Mouse (Mus musculus): ENCODE results near the gene Rgs9bp. TPM values are rescaled to one million over a fixed set of nuclear protein-coding genes. Genes with fewer than 3 reads are reported as not detected.

The Rgs9bp gene
- polyA plus RNA-seq, 1 experiment, result 0.08 TPM

DNA sequence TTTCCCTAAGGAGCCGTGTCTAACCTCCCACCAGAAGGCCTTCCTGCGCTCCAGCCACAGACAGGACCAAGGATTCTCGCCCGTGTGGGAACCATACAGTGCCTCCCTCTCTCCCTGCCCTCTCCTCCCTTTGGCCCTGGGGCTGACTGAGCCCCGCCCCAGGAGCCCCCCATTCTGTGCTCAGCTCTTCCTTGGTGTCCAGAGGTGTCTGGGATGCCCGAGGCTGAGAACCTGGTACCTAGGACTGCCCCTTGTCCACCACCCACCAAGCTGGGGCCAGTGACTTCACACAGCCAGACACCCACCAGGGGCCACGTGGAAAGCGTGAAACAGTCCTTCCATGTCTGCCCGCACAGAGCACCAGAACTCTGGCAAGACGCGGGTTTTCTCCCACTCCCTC, 22.3 kb downstream of the Rgs9bp start:
- TF ChIP-seq POLR2A (IDR thresholded peaks at IDR 0.05; ENCODE audit: extremely low read depth, insufficient read depth, low read length), result no peak
- no peak for TF ChIP-seq CTCF (IDR thresholded peaks at IDR 0.05; ENCODE audit: extremely low read depth, insufficient read depth, low read length)
- Histone ChIP-seq H3K4me1 (ENCODE audit: control insufficient read depth, insufficient read depth, low read length) (no peaks in the 10 kb centered on the region), H3K4me3 (ENCODE audit: insufficient read depth, low read length) (no peak overlapping the region)

DNA sequence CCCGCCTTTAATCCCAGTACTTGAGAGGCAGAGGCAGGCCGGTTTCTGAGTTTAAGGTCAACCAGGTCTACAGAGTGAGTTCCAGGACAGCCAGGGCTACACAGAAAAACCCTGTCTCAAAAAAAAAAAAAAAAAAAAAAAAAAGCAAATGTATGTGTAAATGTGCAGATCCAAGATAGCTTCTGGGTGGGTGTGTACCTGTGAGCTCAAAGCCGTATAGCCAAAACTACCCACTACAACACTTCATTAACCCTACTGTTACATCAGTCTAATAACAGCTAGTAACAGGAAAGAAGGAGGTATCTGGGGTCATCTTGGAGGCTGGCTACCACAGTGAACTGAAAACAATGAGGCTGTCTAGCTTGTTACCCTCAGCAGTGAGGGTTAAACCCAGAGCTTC, 25.5 kb downstream of the Rgs9bp start:
- Histone ChIP-seq H3K4me3 (ENCODE audit: insufficient read depth, low read length) (no peak overlapping the region), H3K4me1 (ENCODE audit: control insufficient read depth, insufficient read depth, low read length) (no peaks in the 10 kb centered on the region), H3K27ac (ENCODE audit: insufficient read depth, low read length) (no peak overlapping the region)
- no peak for TF ChIP-seq CTCF (IDR thresholded peaks at IDR 0.05; ENCODE audit: extremely low read depth, insufficient read depth, low read length)
- no peak for TF ChIP-seq POLR2A (IDR thresholded peaks at IDR 0.05; ENCODE audit: extremely low read depth, insufficient read depth, low read length)

More for the DNA sequence above, 22.3 kb downstream of the Rgs9bp start:
- no peak overlapping the region for H3K27ac ChIP-seq (ENCODE audit: insufficient read depth, low read length)

DNA sequence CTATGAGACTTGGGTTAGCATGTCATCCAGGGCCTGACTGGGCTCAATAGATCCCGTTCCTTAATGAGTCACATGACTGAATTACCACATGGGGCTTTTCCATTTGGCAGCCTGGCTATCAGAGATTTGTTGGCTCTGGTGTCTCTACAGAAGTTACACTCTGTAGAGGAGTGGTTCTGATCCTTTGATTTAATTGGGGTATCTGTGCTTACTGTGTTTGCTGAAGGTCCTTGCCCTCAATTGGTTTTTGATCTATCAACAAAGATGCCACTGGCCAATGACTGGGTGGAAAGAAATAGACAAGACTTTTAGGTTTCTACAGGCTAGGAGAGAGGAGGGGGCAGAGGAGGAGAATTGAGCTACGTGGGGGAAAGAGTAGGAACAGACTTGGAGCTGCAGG, 26.7 kb downstream of the Rgs9bp start:
- TF ChIP-seq POLR2A (IDR thresholded peaks at IDR 0.05; ENCODE audit: extremely low read depth, insufficient read depth, low read length) (no peak), CTCF (IDR thresholded peaks at IDR 0.05; ENCODE audit: extremely low read depth, insufficient read depth, low read length) (no peak)
- Histone ChIP-seq H3K4me3 (ENCODE audit: insufficient read depth, low read length) (no peak overlapping the region), H3K4me1 (ENCODE audit: control insufficient read depth, insufficient read depth, low read length) (no peaks in the 10 kb centered on the region), H3K27ac (ENCODE audit: insufficient read depth, low read length) (no peak overlapping the region)

DNA sequence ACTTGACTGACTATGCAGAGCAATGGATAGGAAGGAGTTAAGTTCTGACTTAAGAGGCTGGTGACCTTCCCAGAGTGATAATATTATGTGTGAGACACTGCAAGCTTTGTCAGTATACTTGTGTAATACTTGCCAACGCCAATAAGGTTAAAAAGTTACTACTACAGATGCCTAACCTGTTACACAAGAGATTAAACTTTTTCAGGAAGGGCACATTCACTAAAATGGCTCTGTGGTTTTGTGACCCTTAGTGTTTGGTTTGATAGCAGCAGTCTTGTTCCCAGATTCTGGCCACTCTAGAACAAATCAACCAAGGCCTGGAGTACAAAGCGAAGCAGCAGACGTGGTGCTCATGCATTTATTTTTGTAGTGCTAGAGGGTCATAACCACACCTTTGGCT, 27.8 kb downstream of the Rgs9bp start:
- no peak for TF ChIP-seq POLR2A (IDR thresholded peaks at IDR 0.05; ENCODE audit: extremely low read depth, insufficient read depth, low read length)
- TF ChIP-seq CTCF (IDR thresholded peaks at IDR 0.05; ENCODE audit: extremely low read depth, insufficient read depth, low read length), result no peak
- no peak overlapping the region for H3K4me3 ChIP-seq (ENCODE audit: insufficient read depth, low read length)
- H3K27ac ChIP-seq (ENCODE audit: insufficient read depth, low read length), result no peak overlapping the region
- H3K4me1 ChIP-seq (ENCODE audit: control insufficient read depth, insufficient read depth, low read length), result no peaks in the 10 kb centered on the region

DNA sequence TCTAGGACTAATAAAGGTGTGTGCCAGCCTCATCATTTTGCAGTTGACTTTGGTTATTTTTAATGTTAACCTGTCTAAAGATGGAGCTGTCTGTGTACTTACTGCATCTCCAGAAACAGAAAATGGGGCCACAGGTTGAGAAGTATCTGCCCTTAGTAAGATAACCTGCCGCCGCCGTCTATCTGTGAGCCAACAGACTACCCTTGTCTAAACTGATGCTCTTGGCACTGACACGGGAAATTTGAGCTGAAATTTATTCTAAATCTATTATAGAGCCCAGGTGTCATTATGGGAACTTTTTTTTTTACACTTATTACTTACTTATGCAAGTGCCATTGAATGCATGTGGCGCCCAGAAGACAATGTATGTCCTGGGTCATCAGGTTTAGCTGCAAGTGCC, 28.5 kb downstream of the Rgs9bp start:
- no peak for TF ChIP-seq CTCF (IDR thresholded peaks at IDR 0.05; ENCODE audit: extremely low read depth, insufficient read depth, low read length)
- no peak for TF ChIP-seq POLR2A (IDR thresholded peaks at IDR 0.05; ENCODE audit: extremely low read depth, insufficient read depth, low read length)
- H3K4me1 ChIP-seq (ENCODE audit: control insufficient read depth, insufficient read depth, low read length), result no peaks in the 10 kb centered on the region
- no peak overlapping the region for H3K27ac ChIP-seq (ENCODE audit: insufficient read depth, low read length)
- no peak overlapping the region for H3K4me3 ChIP-seq (ENCODE audit: insufficient read depth, low read length)

DNA sequence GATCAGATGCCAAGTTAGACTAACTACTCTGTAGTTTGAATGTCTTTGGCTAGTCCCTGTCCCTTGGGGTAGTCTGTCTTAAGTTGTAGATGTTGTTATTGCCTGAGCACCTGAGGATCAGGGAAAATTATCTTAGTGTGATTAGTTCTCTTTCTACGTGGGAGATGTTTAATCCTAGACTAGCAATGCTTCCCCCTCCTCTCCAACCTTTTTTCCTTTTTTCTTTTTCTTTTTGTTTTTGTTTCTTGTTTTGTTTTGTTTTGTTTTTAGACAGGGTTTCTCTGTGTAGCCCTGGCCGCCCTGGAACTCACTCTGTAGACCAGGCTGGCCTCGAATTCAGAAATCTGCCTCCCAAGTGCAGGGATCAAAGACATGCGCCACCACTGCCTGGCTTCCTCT, 29.2 kb downstream of the Rgs9bp start, which contains the start of gene Nudt19:
Gene Nudt19, minus strand, starts transcription at position 100 of the 399 bp plus-strand sequence.
- TF ChIP-seq CTCF (IDR thresholded peaks at IDR 0.05; ENCODE audit: extremely low read depth, insufficient read depth, low read length) (no peak), POLR2A (IDR thresholded peaks at IDR 0.05; ENCODE audit: extremely low read depth, insufficient read depth, low read length) (no peak)
- Histone ChIP-seq H3K4me3 (ENCODE audit: insufficient read depth, low read length) (peak within 1 kb of the TSS; percentile 98), H3K4me1 (ENCODE audit: control insufficient read depth, insufficient read depth, low read length) (no peaks in the 10 kb centered on the region), H3K27ac (ENCODE audit: insufficient read depth, low read length) (peak within 1 kb of the TSS; percentile 97)

DNA sequence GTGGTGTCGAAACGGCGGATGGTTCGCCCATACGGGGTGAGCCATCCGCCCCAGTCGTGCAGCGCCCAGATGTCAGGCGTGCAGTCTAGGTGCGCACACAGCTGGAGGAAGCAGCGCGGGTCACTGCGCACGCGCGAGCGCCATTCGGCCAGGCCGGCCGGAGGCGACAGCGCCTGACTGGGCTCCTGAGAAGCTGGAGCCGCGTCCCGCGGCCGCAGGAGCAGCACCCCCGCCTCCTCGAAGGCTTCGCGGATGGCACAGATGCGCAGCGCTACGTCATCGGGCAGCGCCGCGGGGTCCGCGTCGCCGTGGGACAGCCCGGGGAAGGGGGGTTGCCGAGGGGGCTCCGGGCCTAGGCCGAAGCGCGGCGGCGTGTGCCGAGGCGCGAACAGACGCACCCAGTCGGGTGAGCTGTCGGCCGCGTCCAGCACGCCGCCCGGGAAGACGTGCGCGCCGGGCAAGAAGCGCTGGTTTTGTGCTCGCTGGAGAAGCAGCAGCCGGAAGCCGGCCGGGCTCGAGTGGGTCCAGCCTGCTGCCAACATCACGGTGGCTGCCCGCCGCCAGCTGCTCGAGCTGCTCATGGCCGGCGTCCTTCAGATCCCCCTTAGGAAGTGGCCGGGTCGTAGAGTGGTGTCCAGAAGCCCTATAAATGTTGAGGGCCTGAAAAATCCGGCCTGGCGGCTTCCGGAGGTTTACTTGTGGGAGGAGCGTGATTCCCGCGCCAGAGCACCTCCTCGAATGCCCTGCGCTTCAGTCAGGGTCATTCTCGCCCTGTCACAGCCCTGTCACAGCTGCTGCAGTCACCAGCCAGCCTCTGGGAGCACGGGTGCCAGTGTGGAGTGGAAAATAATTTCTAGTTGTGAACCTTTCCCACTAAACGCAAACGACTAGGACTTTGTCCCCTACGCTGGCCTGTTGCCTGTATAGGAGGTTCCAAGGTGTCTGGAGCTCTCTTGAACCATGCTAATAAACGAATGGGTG, 29.9 kb downstream of the Rgs9bp start:
- peak overlapping the region; percentile 98 for H3K4me3 ChIP-seq (ENCODE audit: insufficient read depth, low read length)
- H3K4me1 ChIP-seq (ENCODE audit: control insufficient read depth, insufficient read depth, low read length), result no peaks in the 10 kb centered on the region
- peak overlapping the region; percentile 97 for H3K27ac ChIP-seq (ENCODE audit: insufficient read depth, low read length)
- TF ChIP-seq POLR2A (IDR thresholded peaks at IDR 0.05; ENCODE audit: extremely low read depth, insufficient read depth, low read length) (peak; percentile 78), CTCF (IDR thresholded peaks at IDR 0.05; ENCODE audit: extremely low read depth, insufficient read depth, low read length) (no peak)

DNA sequence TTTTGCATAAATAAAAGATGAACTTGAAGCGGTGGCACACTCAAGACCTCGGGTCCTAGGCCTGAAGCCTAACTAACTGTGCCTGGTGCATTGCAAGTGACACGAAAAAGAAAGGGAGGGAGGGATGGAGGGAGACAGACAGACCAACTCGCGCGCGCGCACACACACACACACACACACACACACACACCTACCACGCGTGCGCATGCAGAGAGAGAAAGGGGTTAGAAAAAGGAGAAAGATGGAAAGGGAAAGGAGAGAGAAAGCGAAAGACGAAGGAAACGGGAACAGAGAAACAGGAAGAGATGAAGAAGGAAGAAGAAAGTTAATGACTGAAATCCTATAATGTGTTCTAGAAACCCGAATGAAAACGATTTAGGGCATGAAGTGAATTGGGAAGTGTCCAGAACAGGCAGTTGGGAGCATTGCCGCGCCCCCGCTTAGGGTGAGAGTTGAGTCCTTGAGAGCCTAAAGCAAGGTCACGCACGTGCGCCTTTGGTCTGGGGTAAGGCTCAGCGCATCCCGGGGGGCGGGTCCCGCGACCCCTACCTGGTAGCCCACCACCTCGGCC, 30.7 kb downstream of the Rgs9bp start:
- H3K4me3 ChIP-seq (ENCODE audit: insufficient read depth, low read length), result peak overlapping the region; percentile 98
- TF ChIP-seq CTCF (IDR thresholded peaks at IDR 0.05; ENCODE audit: extremely low read depth, insufficient read depth, low read length) (no peak), POLR2A (IDR thresholded peaks at IDR 0.05; ENCODE audit: extremely low read depth, insufficient read depth, low read length) (no peak)
- no peaks in the 10 kb centered on the region for H3K4me1 ChIP-seq (ENCODE audit: control insufficient read depth, insufficient read depth, low read length)
- H3K27ac ChIP-seq (ENCODE audit: insufficient read depth, low read length), result peak overlapping the region; percentile 97

DNA sequence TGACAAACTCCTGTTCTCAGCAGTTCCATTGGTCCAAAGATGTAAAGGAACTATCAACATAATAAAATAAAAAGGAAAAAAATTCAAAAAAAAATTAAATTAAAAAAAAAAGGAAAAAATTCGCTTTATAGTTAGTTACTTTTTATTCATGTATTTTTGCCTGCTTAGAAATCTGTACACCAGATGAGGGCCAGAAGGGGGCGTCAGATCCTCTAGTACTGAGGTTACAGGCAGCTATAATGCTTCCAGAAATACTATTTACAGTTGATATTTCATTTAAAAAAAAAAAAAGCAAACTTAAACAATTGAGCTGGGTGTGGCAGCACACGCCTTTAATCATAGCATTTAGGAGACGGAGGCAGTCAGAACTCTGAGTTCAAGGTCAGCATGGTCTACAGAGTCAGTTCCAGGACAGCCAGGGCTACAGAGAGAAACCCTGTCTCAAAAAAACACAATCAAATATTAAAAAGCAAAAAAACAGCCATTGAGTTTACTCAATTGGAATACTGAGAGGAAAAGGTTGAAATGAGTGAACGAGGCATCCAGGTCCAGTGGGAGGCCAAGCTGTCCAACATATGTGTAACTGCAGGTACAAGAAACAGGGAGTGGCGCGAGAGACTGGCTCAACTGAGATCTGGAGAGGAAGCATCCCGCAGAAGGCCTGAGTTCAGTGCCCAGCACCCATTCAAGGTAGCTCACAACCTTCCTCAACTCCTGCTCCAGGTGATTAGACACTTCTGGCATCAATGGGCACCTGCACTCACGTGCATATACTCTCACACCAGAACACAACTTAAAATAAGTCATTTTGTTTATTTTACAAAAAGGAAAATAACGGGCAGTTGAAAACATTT, 31.4 kb downstream of the Rgs9bp start:
- no peak overlapping the region for H3K27ac ChIP-seq (ENCODE audit: insufficient read depth, low read length)
- peak overlapping the region; percentile 98 for H3K4me3 ChIP-seq (ENCODE audit: insufficient read depth, low read length)
- H3K4me1 ChIP-seq (ENCODE audit: control insufficient read depth, insufficient read depth, low read length), result no peaks in the 10 kb centered on the region
- TF ChIP-seq POLR2A (IDR thresholded peaks at IDR 0.05; ENCODE audit: extremely low read depth, insufficient read depth, low read length) (no peak), CTCF (IDR thresholded peaks at IDR 0.05; ENCODE audit: extremely low read depth, insufficient read depth, low read length) (0 out of 2 replicates have a peak, but pooled peaks have one; percentile 0)
